Mouse (Mus musculus) yolk sac, embryonic 10.5 days (tissue): ENCODE measurements at regions not wholly inside any gene's neighbourhood (a gene's known extent, or its start where the extent isn't known, plus 50 kb on each side); places are given as distances from the start of the nearest gene placed in this dataset.

ENCODE experiments used
- DNase-seq: peaks from one replicate; pipeline ENCODE4 v3.0.0-alpha.2; 2017; ENCODE audit warnings: low spot score

GRCm38 (mm10) chr11:48605223-48605824 lies 194.8 kb upstream of the Rack1 start:
- no peak for DNase-seq

GRCm38 (mm10) chr11:48601096-48601495 lies 199.0 kb upstream of the Rack1 start:
- no peak for DNase-seq

GRCm38 (mm10) chr11:48599573-48600127 lies 200.5 kb upstream of the Rack1 start:
- DNase-seq: no peak

GRCm38 (mm10) chr11:48599033-48599432 lies 201.1 kb upstream of the Rack1 start:
- no peak for DNase-seq

- DNase-seq: no peak
Observed at GRCm38 (mm10) chr11:48594429-48594828, 205.7 kb upstream of the Rack1 start.

GRCm38 (mm10) chr11:48588833-48589649 lies 211.1 kb upstream of the Rack1 start:
- DNase-seq: peak; percentile 27

GRCm38 (mm10) chr11:48568769-48569168 lies 231.4 kb upstream of the Rack1 start:
- DNase-seq: no peak

GRCm38 (mm10) chr11:48567583-48568562 lies 232.3 kb upstream of the Rack1 start:
- DNase-seq: no peak

GRCm38 (mm10) chr11:48558053-48558452 lies 242.1 kb upstream of the Rack1 start:
- no peak for DNase-seq

- DNase-seq: no peak
Observed at GRCm38 (mm10) chr11:48552006-48552405, 248.1 kb upstream of the Rack1 start.

- no peak for DNase-seq
Observed at GRCm38 (mm10) chr11:48551201-48551600, 248.9 kb upstream of the Rack1 start.

GRCm38 (mm10) chr11:48526316-48526715 lies 273.8 kb upstream of the Rack1 start:
- no peak for DNase-seq

GRCm38 (mm10) chr11:48525517-48525916 lies 274.6 kb upstream of the Rack1 start:
- no peak for DNase-seq

GRCm38 (mm10) chr11:48506886-48507285 lies 293.2 kb upstream of the Rack1 start:
- DNase-seq: no peak

GRCm38 (mm10) chr11:48502011-48502806 lies 297.9 kb upstream of the Rack1 start:
- no peak for DNase-seq

GRCm38 (mm10) chr11:48499057-48499456 lies 301.1 kb upstream of the Rack1 start:
- no peak for DNase-seq

GRCm38 (mm10) chr11:48488308-48488707 lies 311.8 kb upstream of the Rack1 start:
- DNase-seq: no peak

- DNase-seq: no peak
Observed at GRCm38 (mm10) chr11:48464036-48464435, 336.1 kb upstream of the Rack1 start.

- DNase-seq: no peak
Observed at GRCm38 (mm10) chr11:48449883-48450282, 350.2 kb upstream of the Rack1 start.

GRCm38 (mm10) chr11:48442534-48443254 lies 357.4 kb upstream of the Rack1 start:
- DNase-seq: no peak

GRCm38 (mm10) chr11:48436712-48437111 lies 363.4 kb upstream of the Rack1 start:
- no peak for DNase-seq
